Mouse (Mus musculus) hematopoietic stem cell, adult 5-6 weeks (primary cell): Measurements from ENCODE around the gene Nmur2. TPM values are rescaled to one million over a fixed set of nuclear protein-coding genes. Genes with fewer than 3 reads are reported as not detected.

ENCODE experiments used
- ATAC-seq, 2 experiments: fragments of 125-278 bp in 1 of 2; replicated peaks in 1 of 2; 2 replicates each; pipeline ENCODE4 v1.8.0; 2016 to 2017; ENCODE audit warnings: inconsistent platforms in 2 of 2, mild to moderate bottlenecking in 2 of 2, moderate number of reproducible peaks in 2 of 2, low read depth in 1 of 2, moderate TSS enrichment in 1 of 2; ENCODE audit not compliant: low FRiP score in 2 of 2, poor library complexity in 2 of 2, severe bottlenecking in 2 of 2, insufficient read depth in 1 of 2, low TSS enrichment in 1 of 2
- total RNA-seq: library from RNA; stranded (forward); fragments of 172-1452, 232-1000 nt; gene quantifications from 2 replicates; pipeline ENCODE4 v1.2.3, GENCODE M21; 2017

The Nmur2 gene
- not detected in 2 replicates for total RNA-seq

GRCm38 (mm10) chr11:56040917-56041316, at the start of gene Nmur2:
Gene Nmur2, minus strand, starts transcription at chr11:56041010.
- ATAC-seq = no peak; a peak in 1 of 4 replicates

DNA sequence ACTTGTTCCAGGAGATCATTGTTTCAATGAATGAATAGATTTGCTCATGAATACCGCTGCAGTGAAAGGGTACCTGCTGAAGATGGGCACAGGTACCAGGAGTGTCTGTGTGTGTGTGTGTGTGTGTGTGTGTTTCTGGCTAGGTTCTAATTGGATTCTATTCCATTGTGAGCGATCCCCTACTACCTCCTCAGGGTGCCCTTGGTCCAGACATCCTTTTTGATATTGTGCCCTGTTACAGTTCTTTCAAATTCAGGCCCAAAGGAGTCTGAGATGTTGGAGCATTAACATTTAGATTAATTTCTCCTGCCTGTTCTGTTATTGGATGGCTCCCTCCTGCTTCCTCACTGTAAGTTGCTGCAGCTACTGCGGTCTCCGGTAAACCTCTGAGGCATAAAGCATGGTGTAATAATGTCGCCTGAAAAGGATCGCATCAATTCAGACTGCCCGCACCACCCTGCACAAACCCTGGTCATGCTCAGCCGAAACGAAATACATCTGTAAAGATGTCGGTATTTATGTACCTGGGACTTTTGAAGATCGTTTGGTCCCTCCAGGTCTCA, 48.4 kb upstream of the Nmur2 start:
- ATAC-seq = no peak

GRCm38 (mm10) chr11:56072131-56072530, 31.3 kb upstream of the Nmur2 start:
- ATAC-seq = no peak

DNA sequence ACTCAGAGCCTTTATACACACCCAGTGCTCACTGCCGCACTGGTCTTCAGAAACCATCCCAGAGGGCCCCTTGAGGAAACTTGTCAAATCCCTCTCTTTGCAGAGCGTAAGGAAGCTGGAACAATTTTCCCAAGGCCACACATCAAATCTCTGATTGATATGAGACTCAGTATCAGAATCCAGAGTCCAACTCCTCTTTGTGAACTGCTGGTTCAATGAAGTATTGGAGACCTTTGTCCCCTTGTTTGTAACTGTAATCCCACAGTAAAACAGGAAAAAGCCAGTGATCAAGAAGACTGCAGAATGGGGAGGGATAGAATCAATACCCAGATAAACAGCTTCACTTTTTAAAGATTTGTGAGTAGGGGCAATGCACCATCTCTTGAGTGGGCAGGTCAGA, 28.8 kb upstream of the Nmur2 start:
- ATAC-seq = no peak

GRCm38 (mm10) chr11:56065147-56065546, 24.3 kb upstream of the Nmur2 start:
- ATAC-seq = no peak

DNA sequence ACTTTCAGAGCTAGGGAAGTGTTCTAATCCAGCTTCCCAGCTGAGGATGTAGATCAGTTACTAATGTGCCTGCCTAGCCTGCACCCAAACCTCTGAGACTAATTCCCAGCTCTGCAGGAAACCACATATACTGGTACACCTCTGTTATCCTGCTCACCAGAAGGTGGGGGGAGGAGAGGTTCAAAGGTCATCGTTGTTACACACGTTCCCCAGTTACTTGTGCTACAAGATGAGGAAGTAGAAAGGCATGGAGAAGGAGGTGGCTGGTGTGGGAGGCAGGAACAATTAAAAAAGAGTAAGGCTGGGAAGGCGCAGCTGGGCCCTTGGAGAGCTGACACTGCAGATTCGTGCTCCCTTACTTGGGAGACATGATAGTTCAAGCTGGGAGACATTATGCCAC, 23.8 kb upstream of the Nmur2 start:
- peak; percentile 49 to 51 for ATAC-seq

DNA sequence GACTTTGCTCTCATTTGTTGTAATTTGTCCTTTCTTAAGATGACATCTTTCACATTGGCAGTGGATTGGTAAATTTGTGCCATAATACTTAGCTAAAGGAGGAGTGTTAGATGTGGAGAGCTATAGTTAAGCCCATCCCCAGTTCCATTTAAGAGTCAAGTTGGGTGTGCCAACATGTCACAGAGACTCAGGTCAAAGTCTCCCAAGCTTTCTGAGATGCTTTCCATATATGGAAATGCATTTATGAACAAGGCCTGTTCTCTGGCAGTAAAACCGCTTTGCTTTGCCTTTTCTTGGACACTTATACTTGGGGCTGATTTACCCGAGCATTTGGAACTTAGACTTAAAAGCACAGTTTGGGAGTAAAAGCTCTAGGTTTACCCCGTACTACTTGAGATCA, 18.4 kb upstream of the Nmur2 start:
- no peak for ATAC-seq

GRCm38 (mm10) chr11:56054439-56054838, 13.6 kb upstream of the Nmur2 start:
- ATAC-seq = no peak

DNA sequence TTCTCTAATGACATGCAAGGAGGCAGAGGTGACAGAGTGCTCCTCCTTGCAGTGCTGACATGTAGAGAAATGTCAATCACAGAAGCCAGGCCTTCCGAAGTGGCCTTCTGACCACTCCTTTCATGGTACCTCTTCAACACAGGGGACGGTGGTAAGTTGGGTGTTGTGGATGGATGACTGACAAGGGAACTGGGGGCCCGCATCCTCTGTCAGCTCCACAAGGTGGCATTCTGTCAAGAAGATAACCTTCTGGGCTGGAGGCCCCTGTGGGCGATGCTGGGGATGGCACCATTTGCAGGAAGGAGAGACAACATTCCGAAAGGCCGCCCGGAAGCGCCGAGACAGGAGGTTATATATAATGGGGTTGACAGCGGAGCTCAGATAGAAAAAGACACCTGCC, 14.0 kb downstream of the Nmur2 start:
- no peak for ATAC-seq

GRCm38 (mm10) chr11:56025746-56026570, 14.9 kb downstream of the Nmur2 start:
- ATAC-seq = no peak

GRCm38 (mm10) chr11:56013510-56014057, 27.2 kb downstream of the Nmur2 start:
- ATAC-seq = no peak

- ATAC-seq = no peak
Observed at GRCm38 (mm10) chr11:56012396-56012795, 28.4 kb downstream of the Nmur2 start.

- ATAC-seq = no peak
Observed at GRCm38 (mm10) chr11:56008277-56008676, 32.5 kb downstream of the Nmur2 start.

- no peak for ATAC-seq
Observed at GRCm38 (mm10) chr11:55992799-55993198, 48.0 kb downstream of the Nmur2 start.

DNA sequence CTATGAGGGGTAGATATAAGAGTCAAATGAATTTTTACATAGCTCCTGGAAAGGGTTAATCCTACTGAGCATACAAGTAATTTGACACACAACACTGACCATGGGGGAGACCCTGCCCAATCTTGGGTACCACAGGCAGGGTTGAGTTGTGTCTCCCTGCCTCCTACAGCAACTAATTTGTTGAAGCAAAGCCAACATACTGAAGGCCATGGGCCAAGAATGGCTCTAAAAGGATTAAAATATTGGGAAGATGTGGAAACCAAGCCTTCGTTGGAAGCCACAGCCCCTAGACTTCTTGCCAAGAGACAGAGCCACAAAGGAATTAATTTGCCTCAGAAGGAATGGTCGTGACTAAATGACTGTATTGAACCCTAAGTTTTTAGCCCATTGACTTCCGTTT, 48.7 kb downstream of the Nmur2 start:
- ATAC-seq = no peak

DNA sequence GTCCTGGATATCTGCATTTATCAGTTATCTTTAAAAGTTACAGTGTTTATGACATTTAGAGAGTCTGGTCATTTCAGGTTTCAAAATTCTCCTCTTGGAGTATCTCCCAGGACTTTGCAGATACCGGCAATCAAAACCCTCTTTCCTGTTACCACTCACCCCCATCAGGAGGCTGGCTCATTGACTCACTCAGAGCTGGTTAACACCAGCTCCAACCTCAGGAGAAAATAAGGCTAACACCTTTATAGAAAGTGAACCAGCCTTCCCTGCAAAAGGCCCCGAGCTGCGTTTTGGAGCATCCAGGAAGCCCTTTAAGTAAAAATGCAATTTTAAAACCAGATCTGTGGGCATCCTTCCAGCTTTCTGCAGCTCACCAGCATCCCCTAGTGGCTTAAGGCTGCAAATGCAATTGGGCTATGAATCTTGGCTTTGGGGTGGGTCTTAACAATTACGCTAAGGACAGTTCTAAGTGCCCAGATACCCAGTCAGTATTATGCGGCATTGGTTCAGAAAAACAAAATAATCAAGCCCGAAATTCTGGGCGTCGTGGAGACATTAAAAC, 49.2 kb downstream of the Nmur2 start:
- ATAC-seq = 0 out of 4 replicates have a peak, but pooled peaks have one; percentile 21 to 49

GRCm38 (mm10) chr11:55984643-55985042, 56.2 kb downstream of the Nmur2 start:
- no peak for ATAC-seq

GRCm38 (mm10) chr11:55981656-55982055, 59.2 kb downstream of the Nmur2 start:
- ATAC-seq = no peak
